Mouse (Mus musculus) thymus, adult 2 months (tissue): Measurements from ENCODE around the gene Vwa1.

Experiments
- CTCF ChIP-seq: fragments of 200-500 bp; IDR thresholded peaks from 2 replicates; pipeline ENCODE4 v1.5.1; 2012; ENCODE audit warnings: mild to moderate bottlenecking, control low read depth, low read length, moderate library complexity, borderline replicate concordance; ENCODE audit not compliant: control insufficient read depth, poor library complexity, insufficient read depth; ENCODE audit errors: extremely low read depth
- POLR2A ChIP-seq: fragments of 200-500 bp; IDR thresholded peaks from 2 replicates; pipeline ENCODE4 v1.6.1; 2012; ENCODE audit warnings: mild to moderate bottlenecking, low read length, control low read depth, moderate library complexity; ENCODE audit not compliant: control insufficient read depth, poor library complexity, insufficient read depth; ENCODE audit errors: extremely low read depth

DNA sequence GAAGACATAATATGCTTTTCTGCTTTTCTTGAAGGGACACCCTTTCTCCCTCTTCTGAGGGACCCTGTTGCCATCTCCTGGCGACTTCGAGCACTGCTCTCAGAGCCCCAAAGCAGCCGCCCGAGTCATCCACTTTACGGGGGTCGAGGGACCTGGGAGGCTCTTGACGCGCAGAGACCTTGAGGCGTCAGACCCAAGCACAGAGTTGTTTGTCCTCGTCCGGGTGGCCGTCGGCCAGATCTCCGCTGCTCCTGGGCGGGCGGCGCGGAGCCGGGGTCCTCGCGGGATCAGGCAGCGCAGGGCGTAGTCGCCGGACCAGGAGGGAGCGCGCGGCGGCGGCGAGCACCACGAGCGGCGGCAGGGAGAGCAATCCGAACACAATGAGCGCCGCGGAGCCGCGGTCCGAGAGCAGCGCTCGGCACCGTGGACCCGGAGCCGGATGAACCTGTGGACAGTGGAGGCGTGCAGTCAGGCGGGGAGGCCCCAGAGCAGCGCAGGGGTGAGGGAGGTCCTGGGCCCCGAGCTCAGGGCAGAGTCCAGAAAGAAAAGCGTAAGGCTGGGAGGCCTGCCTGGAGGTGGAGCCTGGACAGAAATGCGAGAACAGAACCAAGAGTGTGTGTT, 9.7 kb upstream of the Vwa1 start:
- TF ChIP-seq CTCF: peak; percentile 52; the same call in 1 of the 2 replicates
- no peak for TF ChIP-seq POLR2A
